Mouse (Mus musculus): ENCODE measurements around the gene Rpl6. TPM values are rescaled to one million over a fixed set of nuclear protein-coding genes. Genes with fewer than 3 reads are reported as not detected.

Gene Rpl6
- total RNA-seq (2022) = 100 to 1,000 TPM; 525 to 697 (median 601) TPM

DNA sequence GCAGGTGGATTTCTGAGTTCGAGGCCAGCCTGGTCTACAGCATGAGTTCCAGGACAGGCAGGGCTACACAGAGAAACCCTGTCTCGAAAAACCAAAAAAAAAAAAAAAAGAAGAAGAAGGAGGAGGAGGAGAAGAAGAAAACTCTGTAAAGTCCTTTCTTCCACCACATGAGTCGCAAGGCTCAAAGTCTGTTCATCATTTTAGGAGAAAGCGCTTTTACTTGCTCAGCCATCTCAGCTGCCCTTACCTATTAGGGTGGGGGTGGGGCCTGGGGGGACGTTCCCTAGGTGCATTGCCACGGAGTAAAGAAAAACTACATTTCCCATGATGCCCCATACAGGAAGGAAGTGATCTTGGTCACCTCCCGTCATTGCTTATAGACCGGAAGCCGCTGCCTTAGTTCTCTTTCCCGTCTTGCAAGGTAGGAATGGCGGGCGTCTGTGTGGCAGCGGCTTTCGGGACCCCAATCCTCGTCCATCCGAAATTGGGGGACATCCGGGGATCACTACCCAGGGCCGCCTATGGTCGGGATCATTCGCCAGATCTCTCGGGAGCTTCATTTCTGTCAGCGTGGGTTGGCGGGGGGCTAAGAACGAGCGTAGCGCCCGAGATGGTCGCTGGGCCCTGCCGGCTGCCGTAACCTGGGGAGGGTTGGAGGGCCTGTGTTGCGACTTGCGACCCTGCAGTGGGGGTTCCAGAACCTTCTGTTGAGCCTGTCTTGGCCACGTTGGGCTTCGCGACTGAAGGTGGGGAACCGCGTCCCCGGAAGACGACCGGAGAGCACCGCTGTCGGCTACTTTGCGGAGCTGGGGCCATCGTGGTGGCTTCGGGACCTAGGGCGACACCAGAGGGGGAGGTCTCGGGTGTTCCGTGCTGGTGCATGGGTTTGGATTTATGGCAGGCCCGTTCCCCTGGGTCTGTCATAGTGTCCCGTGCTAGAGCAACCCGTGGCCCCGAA lies at the start of gene Rpl6:
Gene Rpl6, plus strand, starts transcription at position 350 of the 958 bp plus-strand sequence.
- peak; percentile 87 for DNase-seq (ENCODE audit: low spot score)

DNA sequence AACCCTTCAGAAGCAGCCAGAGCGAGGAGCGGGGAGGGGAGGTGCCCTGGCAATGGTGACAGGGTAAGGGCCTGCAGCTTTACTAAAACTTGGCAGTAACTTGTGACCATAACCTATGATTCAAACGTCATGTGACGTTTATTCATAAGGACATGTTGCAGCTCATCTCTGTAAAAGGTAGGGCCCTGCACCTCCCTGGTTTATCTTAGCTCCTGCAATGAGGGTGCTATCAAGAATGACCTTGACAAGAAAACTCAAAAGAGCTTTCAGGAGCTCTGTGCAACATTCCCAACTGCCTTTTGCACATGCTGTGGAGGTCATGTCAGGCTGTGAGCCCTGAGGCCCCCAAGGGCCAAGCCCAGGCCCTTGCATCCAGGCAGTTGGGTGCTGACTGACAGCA lies 48.2 kb upstream of the Rpl6 start:
- no peak for DNase-seq (ENCODE audit: low spot score)

DNA sequence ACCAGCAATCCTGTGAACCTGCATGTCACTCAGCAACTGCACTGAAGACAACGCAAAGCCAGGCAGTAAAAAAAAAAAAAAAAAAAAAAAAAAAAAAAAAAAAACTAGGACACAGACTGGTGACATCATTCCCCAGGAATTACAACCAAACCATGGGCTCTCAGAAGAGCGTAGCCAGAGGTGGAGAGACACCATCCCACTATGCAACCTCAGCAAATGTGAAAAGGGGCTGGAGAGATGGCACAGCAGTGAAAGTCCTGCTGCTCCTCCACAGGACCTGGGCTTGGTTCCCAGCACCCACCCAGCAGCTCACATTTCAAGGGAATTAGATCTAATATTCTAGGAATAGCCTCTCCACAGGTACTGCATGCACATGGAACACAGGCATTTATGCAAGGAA lies 47.3 kb upstream of the Rpl6 start:
- DNase-seq (ENCODE audit: low spot score) = no peak

DNA sequence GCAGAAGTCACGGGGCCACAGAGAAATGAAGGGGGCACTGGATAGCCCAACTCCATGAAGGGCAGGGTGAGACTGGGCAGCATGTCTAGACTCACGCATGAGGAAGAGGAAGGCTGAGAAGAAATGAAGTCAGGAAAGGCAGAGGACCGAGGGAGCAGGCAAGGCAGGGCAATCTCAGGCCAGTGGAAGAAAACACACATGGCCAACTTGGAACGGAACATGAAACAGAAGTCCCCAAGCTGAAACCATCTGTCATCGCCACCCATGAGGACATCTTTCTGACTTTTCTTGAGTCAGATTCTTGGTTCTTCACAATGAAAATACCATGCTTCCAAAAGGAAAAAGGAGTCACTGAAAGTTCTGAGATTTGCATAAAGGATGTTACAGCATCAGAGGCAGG lies 46.8 kb upstream of the Rpl6 start:
- DNase-seq (ENCODE audit: low spot score) = no peak

DNA sequence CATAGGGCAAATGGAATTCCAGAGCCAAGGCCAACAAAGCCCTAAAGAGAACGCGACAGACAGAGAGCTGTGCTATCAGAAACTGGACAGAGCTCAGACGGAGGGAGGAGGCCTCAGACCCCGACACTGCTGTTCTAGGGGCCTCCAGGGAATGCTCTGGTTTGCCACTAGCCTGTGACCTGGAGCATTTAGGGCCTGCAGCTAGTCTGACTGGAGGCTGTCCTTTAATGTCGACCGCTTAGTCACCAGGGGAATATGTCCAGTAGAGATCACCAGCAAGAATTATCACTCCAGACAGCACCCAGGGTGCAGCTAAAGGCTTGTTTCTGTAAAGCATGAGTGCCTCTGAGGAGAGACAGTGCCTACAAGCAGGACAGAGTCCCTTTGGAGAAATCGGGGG lies 45.3 kb upstream of the Rpl6 start:
- no peak for DNase-seq (ENCODE audit: low spot score)

DNA sequence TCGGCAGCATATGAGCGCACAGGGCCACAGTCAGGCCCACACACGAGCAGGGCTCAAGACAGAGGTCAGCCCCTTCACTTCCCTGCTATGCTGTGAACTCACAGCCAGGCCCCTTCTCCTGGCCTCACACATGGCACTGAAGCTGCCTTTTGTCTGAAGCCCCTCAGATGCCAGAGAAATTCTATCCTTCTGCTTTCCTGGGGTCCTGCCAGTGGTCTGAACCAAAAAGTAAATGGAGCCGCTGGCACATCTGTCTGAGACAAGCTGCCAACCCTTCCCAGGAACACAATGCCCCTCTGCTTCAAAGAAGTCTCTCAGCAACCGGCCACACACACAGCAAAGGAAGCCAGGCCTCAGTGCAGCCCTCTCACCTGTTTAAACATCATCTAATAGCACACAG lies 42.0 kb upstream of the Rpl6 start:
- no peak for DNase-seq (ENCODE audit: low spot score)

DNA sequence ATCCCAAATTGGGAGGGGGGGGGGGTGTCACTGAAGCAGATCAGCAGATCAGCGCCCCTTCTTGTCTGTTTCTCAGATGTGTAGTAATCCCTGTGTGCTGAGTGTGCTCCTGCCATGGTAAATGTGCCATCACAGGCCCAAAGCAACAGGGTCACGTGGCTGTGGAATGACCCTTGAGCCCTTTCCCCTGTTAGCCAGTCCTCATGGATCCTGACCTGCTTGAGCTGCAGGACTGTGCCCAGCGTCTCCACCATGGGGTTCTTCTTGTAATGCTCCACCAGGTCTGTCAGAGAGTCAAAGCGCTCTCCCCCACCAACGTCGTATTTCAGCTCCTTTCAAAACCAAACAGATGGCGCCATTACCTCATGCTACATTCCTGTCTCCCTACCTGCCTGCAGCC lies 41.4 kb upstream of the Rpl6 start:
- DNase-seq (ENCODE audit: low spot score) = no peak

DNA sequence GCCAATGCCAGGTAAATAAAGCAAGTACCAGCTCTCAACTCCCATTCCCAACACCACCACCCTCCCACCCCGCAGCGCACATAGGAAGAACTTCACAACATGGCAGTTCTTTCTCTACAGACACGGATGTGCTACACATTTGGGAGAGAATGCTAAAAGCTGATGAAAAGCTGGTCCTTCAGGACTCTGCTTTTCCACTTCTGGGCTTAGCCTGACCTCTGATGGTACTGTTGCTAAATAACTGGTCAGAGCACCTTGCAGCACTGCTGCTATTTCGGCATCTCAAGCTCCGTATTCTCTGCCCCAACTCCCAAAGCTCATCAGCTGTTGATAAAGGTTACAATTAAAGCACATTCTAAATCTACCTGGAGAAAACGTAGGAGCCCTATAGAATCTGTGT lies 37.4 kb upstream of the Rpl6 start:
- no peak for DNase-seq (ENCODE audit: low spot score)

DNA sequence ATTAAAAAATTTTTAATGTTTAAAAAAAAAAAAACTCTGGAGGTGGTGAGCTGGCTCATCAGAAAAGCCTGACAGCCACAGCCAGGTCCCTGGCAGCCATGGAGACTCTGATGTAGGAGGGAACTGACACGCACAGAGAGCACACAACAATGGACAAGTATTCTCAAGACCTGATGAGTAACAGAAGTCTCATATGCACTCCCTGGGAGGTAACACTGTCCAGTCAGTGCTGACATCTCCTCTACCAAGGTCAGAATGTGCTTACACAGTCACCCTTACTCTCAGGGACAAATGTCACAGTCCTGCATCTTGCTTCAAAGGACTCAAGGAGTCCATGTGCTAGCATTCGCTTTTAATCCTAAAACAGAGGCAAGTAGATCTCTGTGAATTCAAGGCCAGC lies 34.7 kb upstream of the Rpl6 start:
- no peak for DNase-seq (ENCODE audit: low spot score)

DNA sequence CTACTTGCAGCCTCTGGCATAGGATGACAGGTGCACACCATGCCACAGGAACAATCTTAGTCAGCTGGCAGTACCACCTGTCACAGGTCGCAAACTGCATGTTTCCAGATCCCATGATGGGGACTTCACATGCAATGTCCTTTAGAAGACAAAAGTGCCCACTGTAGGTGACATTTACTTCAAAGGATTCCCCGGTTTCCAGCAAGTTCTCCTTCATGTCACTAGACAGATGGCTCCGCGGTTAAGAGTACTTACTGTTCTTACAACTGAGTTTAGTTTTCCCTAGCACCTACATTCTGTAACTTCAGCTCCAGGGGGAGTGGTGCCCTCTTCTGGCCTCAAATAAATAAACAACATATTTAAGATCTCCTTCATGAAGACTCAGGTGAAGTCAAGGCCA lies 31.4 kb upstream of the Rpl6 start:
- no peak for DNase-seq (ENCODE audit: low spot score)

DNA sequence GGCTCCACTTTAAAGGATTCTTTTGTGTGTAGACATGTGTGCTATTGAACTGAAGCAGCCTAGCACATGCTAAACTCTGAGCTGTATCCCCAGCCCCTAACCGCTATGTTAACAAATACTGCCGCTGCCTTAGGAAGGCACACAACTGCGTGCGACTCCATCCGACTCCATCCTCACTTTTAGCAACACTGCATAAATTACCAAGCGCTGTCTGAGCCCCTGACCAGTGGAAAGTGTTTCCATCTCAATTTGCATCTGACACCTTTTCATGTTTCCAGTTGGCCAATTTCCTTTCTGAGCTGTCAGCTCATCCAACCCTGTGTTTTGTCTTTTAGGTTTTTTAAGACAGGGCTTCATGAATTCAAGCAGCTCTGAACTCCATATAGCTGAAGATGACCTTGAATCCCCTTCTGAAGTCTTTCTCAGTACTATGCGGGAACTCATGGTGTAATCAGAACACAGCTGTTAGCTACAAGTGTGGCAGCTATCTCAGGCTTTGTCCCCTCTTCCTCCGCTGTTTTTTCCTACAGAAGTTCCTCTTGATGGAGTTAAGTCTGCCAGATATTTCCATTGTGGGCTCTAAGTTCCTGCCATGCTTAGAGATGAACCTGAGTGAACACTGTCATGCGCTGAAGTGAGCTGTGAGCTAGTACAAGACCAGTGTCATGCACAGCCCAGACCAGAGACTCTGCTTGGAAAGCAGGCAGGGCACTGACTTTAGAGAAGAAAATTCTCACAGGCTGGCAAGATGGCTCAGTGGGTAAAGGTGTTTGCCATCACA lies 25.0 kb upstream of the Rpl6 start:
- no peak for DNase-seq (ENCODE audit: low spot score)

DNA sequence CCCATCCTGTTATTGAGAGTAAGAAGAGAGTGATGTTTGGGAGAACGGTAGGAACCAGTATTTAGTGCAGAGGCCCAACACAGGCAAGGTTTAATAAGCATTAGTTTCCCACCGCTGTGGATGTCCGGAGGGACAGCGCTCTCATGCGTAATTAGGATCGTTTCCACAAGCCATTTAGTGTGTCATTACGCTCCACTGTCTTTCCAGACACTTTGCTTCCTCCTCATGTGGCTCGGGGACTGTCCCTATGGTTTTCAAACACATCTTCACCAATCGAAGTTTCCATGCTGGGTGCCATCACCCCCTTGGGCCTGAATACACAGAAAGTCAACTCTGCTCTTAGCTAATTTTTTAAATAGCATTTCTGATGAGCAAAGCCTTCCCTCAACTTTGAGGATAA lies 21.0 kb upstream of the Rpl6 start:
- no peak for DNase-seq (ENCODE audit: low spot score)

DNA sequence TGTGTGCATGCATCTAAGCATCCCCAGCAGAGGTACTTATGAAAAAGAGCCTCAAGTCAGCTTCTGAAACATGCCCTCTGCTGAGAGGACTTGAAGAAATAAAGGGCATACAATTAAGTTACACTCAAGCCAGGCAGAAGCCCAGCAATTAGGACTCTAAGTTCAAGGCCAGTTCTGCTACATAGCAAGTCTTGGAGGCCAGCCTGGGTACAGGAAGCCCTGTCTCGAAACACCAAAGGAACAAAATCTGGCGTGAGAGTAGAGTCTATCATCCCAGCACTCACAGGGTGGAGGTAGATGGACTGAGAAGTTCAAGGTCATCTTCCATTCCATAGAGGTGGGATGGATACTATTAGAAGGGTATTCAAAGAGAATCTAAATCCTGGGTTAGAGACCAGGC lies 19.9 kb upstream of the Rpl6 start:
- DNase-seq (ENCODE audit: low spot score) = no peak

DNA sequence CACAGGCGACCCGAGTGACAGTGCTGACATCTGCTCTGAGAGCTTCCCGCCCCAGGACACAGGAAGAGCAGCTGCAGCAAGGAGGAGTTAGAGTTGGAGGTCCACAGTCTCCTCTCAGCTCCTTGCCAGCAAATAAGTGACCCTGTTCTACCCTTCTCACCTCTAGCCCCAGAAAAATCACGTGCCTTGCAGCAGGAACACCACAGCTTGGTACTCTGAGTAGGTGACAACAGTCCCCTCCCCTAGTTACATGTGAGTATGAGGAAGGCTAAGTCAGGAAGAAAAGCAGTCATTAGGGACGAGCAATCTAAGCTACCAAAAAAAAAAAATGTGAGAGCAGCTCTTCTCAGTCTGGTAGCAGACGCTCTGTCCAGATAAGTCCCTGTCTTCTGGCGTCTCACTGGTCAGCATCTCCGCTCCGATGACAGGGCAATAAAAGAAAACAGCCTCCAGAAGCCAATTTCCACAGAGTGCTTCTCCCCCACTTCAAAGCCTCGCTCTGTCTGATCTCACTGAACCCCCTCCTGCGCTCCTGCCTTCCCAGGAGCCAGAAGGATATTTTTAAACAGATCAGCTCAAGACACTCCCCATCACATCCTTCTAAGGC lies 19.2 kb upstream of the Rpl6 start:
- no peak for DNase-seq (ENCODE audit: low spot score)

DNA sequence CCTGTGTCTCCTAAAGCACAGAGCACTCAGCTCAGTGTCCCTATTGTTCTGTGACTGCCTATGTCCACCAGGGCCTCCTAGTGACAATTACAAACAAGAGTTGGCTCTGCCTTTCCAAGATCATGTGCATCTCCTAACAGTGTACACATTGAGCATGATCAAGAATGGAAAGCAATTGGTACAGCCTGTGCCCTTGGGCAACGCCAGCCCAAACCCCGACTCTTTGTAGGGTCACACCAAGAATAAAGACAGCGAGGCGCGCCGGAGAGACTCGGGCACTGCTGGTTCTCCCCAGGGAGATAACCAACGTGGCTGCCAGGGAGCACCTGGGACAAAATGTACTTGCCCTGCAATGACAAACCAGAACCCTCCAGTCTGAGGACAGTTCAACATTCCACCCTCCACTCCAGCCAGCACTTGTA lies 16.7 kb upstream of the Rpl6 start:
- peak; percentile 72 for DNase-seq (ENCODE audit: low spot score)

DNA sequence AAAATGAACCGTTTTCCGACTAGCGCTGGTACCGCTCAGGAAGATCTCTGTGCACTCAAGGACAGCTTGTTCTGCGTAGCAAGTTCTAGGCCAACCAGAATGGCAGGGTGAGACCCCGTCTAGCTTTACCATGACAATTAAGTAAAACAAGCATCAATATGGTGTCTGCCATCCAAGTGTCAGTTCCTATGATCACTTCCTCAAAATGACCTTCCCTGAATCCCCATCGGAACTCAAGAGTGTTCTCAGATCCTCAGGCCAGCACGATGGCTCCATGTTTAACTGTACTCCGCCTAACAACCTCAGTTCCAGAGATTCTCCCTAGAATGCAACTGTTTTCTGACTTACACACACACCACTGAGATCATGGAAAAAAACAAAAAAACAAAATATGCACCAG lies 16.0 kb upstream of the Rpl6 start:
- DNase-seq (ENCODE audit: low spot score) = no peak

DNA sequence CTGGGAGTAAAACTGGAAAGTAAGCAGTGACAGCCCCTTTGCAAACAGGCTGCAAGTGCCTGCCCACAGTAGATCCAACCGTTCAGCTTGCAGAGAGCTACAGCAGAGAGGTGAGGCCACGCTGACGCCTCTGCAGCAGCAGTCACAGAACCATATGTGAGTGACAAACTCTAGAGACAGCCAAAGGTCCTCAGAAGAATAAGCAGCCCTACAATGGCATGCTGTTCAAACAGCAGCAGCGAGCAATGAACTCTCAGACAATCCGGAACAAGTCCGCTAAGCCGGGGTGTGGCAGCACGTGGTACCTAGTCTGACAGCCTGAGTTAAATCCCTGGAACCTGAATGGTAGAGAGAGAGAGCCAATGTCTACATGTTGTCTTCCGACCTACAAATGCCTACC lies 15.1 kb upstream of the Rpl6 start:
- DNase-seq (ENCODE audit: low spot score) = no peak

DNA sequence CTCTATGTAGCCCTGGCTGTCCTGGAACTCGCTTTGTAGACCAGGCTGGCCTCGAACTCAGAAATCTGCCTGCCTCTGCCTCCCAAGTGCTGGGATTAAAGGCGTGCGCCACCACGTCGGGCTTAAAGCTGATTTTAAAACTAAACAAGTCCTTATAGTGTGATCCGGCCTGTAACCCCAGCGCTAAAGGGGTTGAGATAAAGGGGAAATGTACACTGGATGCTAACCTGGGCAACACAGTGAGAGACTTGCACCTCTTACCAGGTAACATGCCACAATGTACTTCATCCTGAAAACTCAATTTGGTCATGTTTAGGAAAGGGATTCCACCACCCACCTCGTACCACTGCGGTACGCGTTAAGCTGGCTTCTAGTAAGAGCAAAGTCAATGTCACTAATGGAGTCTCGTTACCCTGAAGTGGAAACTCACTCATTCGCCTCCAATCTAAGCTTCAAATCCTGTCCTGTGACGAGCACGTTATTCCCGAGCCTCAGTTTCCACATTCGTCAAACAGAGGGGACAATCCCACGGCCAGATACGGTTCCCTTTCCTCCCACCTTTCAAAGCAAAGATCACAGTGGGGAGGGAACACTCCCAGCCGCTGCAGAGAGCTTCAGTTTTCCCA lies 14.0 kb upstream of the Rpl6 start:
- no peak for DNase-seq (ENCODE audit: low spot score)

DNA sequence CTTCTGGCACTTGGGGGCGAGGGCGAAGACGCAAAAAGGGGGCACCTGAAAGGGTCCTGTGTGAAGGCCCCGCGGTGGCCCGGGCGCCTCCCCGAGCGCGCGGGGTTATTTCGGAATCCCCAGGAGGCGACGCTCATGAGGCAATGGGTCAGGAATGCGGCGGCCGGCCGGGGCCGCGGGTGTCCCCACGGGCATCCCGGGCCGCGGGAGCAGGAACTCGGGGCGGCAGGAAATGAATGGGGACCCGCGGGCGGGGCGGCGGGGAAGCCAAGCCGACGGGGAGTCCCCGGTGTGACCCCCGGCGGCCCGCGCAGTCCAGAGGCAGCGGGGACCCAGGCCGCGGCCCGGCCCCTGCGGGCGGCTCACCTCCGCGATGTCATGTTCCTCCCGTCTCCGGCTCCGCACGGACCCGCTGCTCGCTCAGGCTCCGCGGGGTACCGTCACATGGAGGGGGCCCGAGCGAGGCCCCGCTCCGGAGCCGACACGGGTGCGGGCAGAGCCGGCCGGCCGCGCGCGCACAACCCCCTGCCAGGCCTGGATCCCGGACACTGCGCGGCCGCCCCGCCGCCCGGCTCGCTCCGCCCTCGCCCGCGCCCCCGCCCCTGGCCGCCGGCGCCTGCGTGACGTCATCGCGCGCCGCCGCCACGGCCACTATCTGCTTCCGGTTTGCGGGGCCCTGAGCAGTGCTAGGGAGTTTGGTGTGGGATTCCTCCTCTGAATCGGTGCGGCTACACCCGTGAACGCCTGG lies 13.3 kb upstream of the Rpl6 start, which contains the start of gene Ptpn11:
Gene Ptpn11, minus strand, starts transcription at position 562 of the 748 bp plus-strand sequence.
- DNase-seq (ENCODE audit: low spot score) = peak; percentile 68

DNA sequence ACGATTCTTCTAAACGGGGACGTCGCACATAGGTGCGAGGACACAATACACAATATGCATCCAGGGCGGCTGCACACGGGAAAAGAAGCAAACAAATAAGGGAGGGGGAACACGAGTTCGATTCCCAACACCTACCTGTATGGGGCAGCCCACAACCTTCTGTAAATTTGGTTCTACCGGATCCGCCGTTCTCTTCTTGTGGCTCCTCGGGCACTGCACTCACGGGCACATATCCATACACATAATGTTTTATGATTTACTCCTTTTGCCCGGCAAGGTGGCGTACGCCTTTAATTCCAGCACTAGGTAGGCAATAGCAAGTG lies 12.7 kb upstream of the Rpl6 start:
- no peak for DNase-seq (ENCODE audit: low spot score)

DNA sequence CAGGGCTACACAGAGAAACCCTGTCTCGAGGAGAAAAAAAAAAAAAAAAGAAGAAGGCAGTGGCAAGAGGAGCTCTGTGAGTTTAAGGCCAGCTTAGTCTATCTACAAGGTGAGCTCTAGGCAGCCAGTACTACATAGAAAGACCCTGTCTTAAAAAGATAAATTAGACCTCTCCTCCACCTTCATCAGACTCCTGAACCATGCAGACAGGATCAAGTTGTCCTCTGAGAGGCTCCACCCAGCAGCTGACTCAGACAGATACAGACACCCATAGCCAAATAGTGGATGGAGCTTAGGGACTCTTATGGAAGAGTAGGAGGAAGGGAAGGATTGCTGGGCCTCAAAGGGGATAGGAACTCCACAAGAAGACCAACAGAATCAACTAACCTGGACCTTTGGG lies 10.1 kb upstream of the Rpl6 start:
- no peak for DNase-seq (ENCODE audit: low spot score)

Data from heart, adult 8-10 months (tissue).